Mouse (Mus musculus): Measurements from ENCODE around the gene Mrfap1. TPM values are rescaled to one million over a fixed set of nuclear protein-coding genes. Genes with fewer than 3 reads are reported as not detected.

Mrfap1 gene
- total and polyA plus RNA-seq, 3 experiments, result 211 to 317 (median 312) TPM

DNA sequence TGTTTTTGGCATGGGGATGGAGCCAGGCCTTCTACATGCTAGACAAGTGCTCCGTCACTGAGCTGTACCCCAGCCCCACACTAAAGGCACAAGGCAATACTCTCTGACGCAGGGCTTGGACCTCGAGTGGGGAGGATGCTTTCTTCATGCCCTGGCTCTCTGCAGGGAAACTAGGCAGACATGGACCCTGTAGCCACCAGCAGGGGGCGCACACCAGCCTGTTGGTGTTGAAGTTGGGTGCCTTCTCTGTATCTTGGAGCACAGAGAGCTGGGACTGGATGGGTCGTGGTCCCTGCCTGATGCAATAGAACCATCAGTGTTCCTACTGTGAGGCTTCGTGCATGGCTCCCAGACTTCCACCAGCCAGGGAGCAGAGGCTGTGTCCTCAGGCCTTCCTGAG lies 23.6 kb upstream of the Mrfap1 start:
- H3K9ac ChIP-seq (ENCODE audit: insufficient read depth, low read depth), result no peak overlapping the region
- in situ Hi-C loops (cut with MboI; ENCODE audit: low pct_ligation_motif_present, low pct_unique_long_range_greater_than_20kb, low sequenced_read_pairs), result no loop called here
- peaks cover 5 to 21% of the 10 kb centered on the region in 2 experiments for H3K4me1 ChIP-seq (ENCODE audit: control insufficient read depth in 1 of 2, insufficient read depth in 2 of 2)
- dilution Hi-C loops (cut with MboI; ENCODE audit: extremely low pct_ligation_motif_present, extremely low pct_unique_long_range_greater_than_20kb, low sequenced_read_pairs), result no loop called here
- no peaks in the 10 kb centered on the region for H3K27me3 ChIP-seq (replicated peaks)
- no peak overlapping the region for H3K4me3 ChIP-seq (replicated peaks in 1 of 3; ENCODE audit: low read depth in 2 of 3, low read length in 2 of 3, poor library complexity in 1 of 3)
- DNase-seq (ENCODE audit: extremely low read depth), result peak; percentile 71
- H3K36me3 ChIP-seq (replicated peaks in 1 of 2; ENCODE audit: control insufficient read depth in 1 of 2, insufficient read depth in 1 of 2, low read length in 1 of 2), result peaks cover 91 to 99% of the 10 kb centered on the region in 2 experiments
- no peaks in the 10 kb centered on the region for H3K79me2 ChIP-seq (replicated peaks; ENCODE audit: control insufficient read depth, extremely low read depth, insufficient read depth, poor library complexity, severe bottlenecking)
- H3K4me2 ChIP-seq (ENCODE audit: insufficient read depth, low read depth, poor library complexity, severe bottlenecking), result no peak overlapping the region
- H3K27ac ChIP-seq (ENCODE audit: insufficient read depth, low read depth), result no peak overlapping the region
- TF ChIP-seq RAD21 (IDR thresholded peaks at IDR 0.05; ENCODE audit: low read depth, low read length), result peak; percentile 12
- TF ChIP-seq TCF12 (IDR thresholded peaks at IDR 0.05; ENCODE audit: low read depth, low read length), result no peak
- peak; percentile 73 to 77 for TF ChIP-seq CTCF (conservative IDR thresholded peaks at IDR 0.05 in 1 of 2, IDR thresholded peaks at IDR 0.05 in 1 of 2; ENCODE audit: low read depth in 2 of 2, low read length in 2 of 2)
- peak; percentile 54 for TF ChIP-seq SMC3 (IDR thresholded peaks at IDR 0.05; ENCODE audit: low read depth, low read length)
- no peaks in the 10 kb centered on the region for H3K9me3 ChIP-seq (replicated peaks; ENCODE audit: low read length)

DNA sequence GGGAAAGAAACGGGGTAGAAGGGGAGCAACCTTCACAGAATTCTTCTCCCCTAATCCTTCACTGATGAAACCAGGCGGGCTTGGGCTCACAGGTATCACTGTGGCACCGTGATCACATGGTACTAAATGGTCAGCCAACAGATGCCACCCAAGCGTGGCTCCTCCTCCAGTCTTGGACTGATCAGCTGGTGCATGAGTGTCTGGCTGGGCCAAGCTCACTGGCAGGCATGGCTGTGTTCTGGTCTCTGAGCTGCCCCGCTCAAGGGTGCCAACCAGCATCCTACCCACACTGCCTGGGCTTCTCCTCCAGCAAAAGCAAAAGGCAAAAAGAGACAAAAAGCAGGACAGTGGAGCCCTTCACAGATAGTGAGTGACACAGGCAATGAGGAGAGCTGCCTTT lies 23.2 kb upstream of the Mrfap1 start:
- H3K36me3 ChIP-seq (replicated peaks in 1 of 2; ENCODE audit: control insufficient read depth in 1 of 2, insufficient read depth in 1 of 2, low read length in 1 of 2), result peaks cover 89 to 99% of the 10 kb centered on the region in 2 experiments
- H3K4me2 ChIP-seq (ENCODE audit: insufficient read depth, low read depth, poor library complexity, severe bottlenecking), result no peak overlapping the region
- no peak for DNase-seq (ENCODE audit: extremely low read depth)
- no peaks in the 10 kb centered on the region for H3K27me3 ChIP-seq (replicated peaks)
- dilution Hi-C loops (cut with MboI; ENCODE audit: extremely low pct_ligation_motif_present, extremely low pct_unique_long_range_greater_than_20kb, low sequenced_read_pairs) (no loop called here), in situ Hi-C loops (cut with MboI; ENCODE audit: low pct_ligation_motif_present, low pct_unique_long_range_greater_than_20kb, low sequenced_read_pairs) (no loop called here)
- no peak overlapping the region for H3K27ac ChIP-seq (ENCODE audit: insufficient read depth, low read depth)
- TF ChIP-seq GABPA (IDR thresholded peaks at IDR 0.05; ENCODE audit: insufficient replicate concordance, low read depth, low read length) (no peak), POLR2A (IDR thresholded peaks at IDR 0.05; ENCODE audit: low read depth, low read length) (no peak), ZMIZ1 (IDR thresholded peaks at IDR 0.05; ENCODE audit: low read depth, low read length) (no peak)
- H3K4me1 ChIP-seq (ENCODE audit: control insufficient read depth in 1 of 2, insufficient read depth in 2 of 2), result peaks cover 9 to 25% of the 10 kb centered on the region in 2 experiments
- no peak overlapping the region for H3K4me3 ChIP-seq (replicated peaks in 1 of 3; ENCODE audit: low read depth in 2 of 3, low read length in 2 of 3, poor library complexity in 1 of 3)
- no peaks in the 10 kb centered on the region for H3K9me3 ChIP-seq (replicated peaks; ENCODE audit: low read length)
- H3K9ac ChIP-seq (ENCODE audit: insufficient read depth, low read depth), result no peak overlapping the region
- H3K79me2 ChIP-seq (replicated peaks; ENCODE audit: control insufficient read depth, extremely low read depth, insufficient read depth, poor library complexity, severe bottlenecking), result no peaks in the 10 kb centered on the region

DNA sequence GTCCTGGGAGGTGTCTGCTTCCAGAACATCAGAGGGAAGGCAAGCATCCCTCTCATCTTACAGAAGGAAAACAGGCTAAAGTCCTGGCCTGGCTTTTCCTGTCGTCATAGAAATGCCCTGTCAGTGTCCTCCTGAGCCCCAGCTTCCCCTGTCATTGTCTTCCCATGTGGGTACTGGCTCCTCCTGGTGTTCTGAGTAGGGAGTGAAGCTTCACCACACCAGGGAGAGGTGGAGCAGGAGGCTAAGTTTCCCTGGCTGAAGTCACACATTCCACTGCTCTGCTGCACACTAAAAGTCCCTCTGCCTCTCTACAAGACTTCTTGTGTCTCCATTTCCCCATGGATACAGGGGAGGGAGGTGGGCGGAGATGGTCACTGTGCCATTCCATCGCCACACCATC lies 21.2 kb upstream of the Mrfap1 start:
- H3K27me3 ChIP-seq (replicated peaks), result no peaks in the 10 kb centered on the region
- dilution Hi-C loops (cut with MboI; ENCODE audit: extremely low pct_ligation_motif_present, extremely low pct_unique_long_range_greater_than_20kb, low sequenced_read_pairs), result no loop called here
- in situ Hi-C loops (cut with MboI; ENCODE audit: low pct_ligation_motif_present, low pct_unique_long_range_greater_than_20kb, low sequenced_read_pairs), result no loop called here

More for the DNA sequence above, 21.2 kb upstream of the Mrfap1 start:
- no peak for DNase-seq (ENCODE audit: extremely low read depth)
- Histone ChIP-seq H3K9me3 (replicated peaks; ENCODE audit: low read length) (no peaks in the 10 kb centered on the region), H3K4me1 (ENCODE audit: control insufficient read depth in 1 of 2, insufficient read depth in 2 of 2) (peaks cover 17 to 43% of the 10 kb centered on the region in 2 experiments), H3K36me3 (replicated peaks in 1 of 2; ENCODE audit: control insufficient read depth in 1 of 2, insufficient read depth in 1 of 2, low read length in 1 of 2) (peaks cover 84 to 98% of the 10 kb centered on the region in 2 experiments), H3K9ac (ENCODE audit: insufficient read depth, low read depth) (no peak overlapping the region), H3K4me3 (replicated peaks in 1 of 3; ENCODE audit: low read depth in 2 of 3, low read length in 2 of 3, poor library complexity in 1 of 3) (no peak overlapping the region), H3K79me2 (replicated peaks; ENCODE audit: control insufficient read depth, extremely low read depth, insufficient read depth, poor library complexity, severe bottlenecking) (no peaks in the 10 kb centered on the region), H3K4me2 (ENCODE audit: insufficient read depth, low read depth, poor library complexity, severe bottlenecking) (no peak overlapping the region), H3K27ac (ENCODE audit: insufficient read depth, low read depth) (no peak overlapping the region)
- no peak for TF ChIP-seq POLR2A (IDR thresholded peaks at IDR 0.05; ENCODE audit: low read depth, low read length)
- TF ChIP-seq CTCF (conservative IDR thresholded peaks at IDR 0.05 in 1 of 2, IDR thresholded peaks at IDR 0.05 in 1 of 2; ENCODE audit: low read depth in 2 of 2, low read length in 2 of 2), result 0 out of 4 replicates have a peak, but pooled peaks of 1 of the 2 experiments have one; percentile 22
- TF ChIP-seq POLR2AphosphoS2 (IDR thresholded peaks at IDR 0.05; ENCODE audit: low read depth, low read length), result no peak
- TF ChIP-seq ELF1 (IDR thresholded peaks at IDR 0.05; ENCODE audit: low read depth, low read length), result no peak

Data from CH12.LX (cell line).